Mouse (Mus musculus) midbrain, embryonic 14.5 days (tissue): ENCODE data around the gene Sumo2. TPM values are rescaled to one million over a fixed set of nuclear protein-coding genes. Genes with fewer than 3 reads are reported as not detected.
A peak's percentile ranks its signal among the peaks of the same experiment; 100 is the strongest.

ENCODE experiments used
- ATAC-seq: fragments of 200-750 bp; cut with Nextera tagmentation; 2 replicates; pipeline ENCODE4 v1.8.0; 2017; ENCODE audit warnings: moderate number of reproducible peaks, moderate library complexity; ENCODE audit not compliant: low FRiP score, low TSS enrichment
- DNase-seq: peaks from one replicate; pipeline ENCODE4 v3.0.0-alpha.2; 2015
- H3K27ac ChIP-seq: fragments of 300-500 bp; sonication (generic); replicated peaks from 2 replicates; pipeline ENCODE4 v1.5.1; 2014; ENCODE audit warnings: mild to moderate bottlenecking, low read depth, low read length, moderate library complexity
- H3K27me3 ChIP-seq: fragments of 300-500 bp; sonication (generic); 2 replicates; pipeline ENCODE4 v1.6.1; 2014; ENCODE audit warnings: low read length, control low read depth, mixed read lengths; ENCODE audit not compliant: control insufficient read depth, insufficient read depth
- H3K36me3 ChIP-seq: fragments of 300-500 bp; sonication (generic); 2 replicates; pipeline ENCODE4 v1.6.1; 2014; ENCODE audit warnings: low read length, control low read depth; ENCODE audit not compliant: control insufficient read depth, insufficient read depth
- H3K4me1 ChIP-seq: fragments of 300-500 bp; sonication (generic); 2 replicates; pipeline ENCODE4 v1.6.1; 2014; ENCODE audit warnings: mild to moderate bottlenecking, antibody characterized with exemption, low read length, control low read depth; ENCODE audit not compliant: control insufficient read depth, insufficient read depth
- H3K4me2 ChIP-seq: fragments of 300-500 bp; sonication (generic); 2 replicates; pipeline ENCODE4 v1.6.1; 2014; ENCODE audit warnings: mild to moderate bottlenecking, low read length, moderate library complexity
- H3K4me3 ChIP-seq: fragments of 300-500 bp; sonication (generic); replicated peaks from 2 replicates; pipeline ENCODE4 v1.5.1; 2014; ENCODE audit warnings: low read depth, low read length
- H3K9ac ChIP-seq: fragments of 300-500 bp; sonication (generic); replicated peaks from 2 replicates; pipeline ENCODE4 v1.6.1; 2014; ENCODE audit warnings: mild to moderate bottlenecking, low read length, moderate library complexity
- H3K9me3 ChIP-seq: fragments of 300-500 bp; sonication (generic); 2 replicates; pipeline ENCODE4 v1.6.1; 2016; ENCODE audit warnings: low read length, control low read depth, mixed read lengths; ENCODE audit not compliant: control insufficient read depth
- WGBS: fragments of 180-500 bp; shearing (Covaris S2); extraction: QIAGEN DNeasy Blood & Tissue Kit; methylation state at CpG from one replicate; pipeline ENCODE4 v1.1.7; 2014; 5-methylcytosine and 5-hydroxymethylcytosine counted together
- polyA plus RNA-seq: library from polyadenylated mRNA; unstranded; fragments of >200 nt; fragmentation: Nextera tagmentation; extraction: Ambion mirVana; gene quantifications from 2 replicates; pipeline ENCODE4 v1.2.1, GENCODE M21; 2014

The Sumo2 gene
- polyA plus RNA-seq, 1 experiment from 2014 or later: 1,259 TPM

DNA sequence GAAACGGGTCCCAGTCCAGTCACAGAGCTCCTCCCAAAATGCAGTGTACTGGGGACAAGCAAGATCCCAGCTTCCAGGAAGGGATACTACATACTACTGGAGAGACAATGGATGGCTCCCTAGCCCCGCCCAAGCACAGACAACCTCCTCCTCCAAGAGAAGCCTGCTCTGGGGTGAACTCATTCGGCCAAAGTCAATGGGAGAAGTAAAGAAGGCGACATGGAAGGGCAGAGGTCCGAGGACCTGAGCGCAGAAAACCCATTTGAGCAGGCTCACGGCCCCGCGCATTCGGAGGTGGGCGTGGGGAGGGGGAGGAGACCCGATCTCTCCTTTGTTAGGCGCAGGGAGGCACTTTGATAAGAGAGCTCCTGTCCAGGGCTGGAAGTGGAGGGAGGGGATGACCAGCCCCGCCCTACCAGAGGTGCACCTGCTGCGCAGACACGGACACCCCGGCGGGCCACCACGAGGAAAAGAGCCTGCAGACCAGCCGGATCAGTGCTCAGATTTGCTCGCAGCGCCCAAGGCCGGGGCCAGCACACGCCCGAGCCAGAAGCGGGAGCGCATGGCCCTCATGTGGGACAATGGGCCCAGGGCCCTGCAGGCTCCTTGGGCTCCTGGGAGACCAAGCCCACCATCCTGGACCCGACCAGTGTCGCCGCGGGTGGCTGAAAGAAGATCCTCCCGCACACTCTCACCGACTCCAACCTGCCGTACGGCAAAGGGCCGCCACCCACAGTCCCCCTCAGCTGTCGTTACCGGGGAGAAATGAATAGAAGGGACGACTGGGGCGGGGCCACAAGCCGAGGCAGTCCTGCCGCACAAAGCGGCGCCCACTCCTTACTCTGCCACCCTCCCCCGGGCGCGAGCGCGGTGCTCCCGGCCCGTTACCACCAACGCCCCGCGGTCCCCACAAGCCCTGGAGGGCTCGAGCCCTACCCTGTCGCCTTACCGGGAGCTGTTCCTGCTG is 22.5 kb downstream of the Sumo2 start:
- Histone ChIP-seq H3K9ac (peak overlapping the region; percentile 93), H3K4me3 (peak overlapping the region; percentile 72), H3K27ac (peak overlapping the region; percentile 78), H3K36me3 (0 out of 2 replicates have a peak, but pooled peaks cover 3% of the 10 kb centered on the region), H3K27me3 (no peaks in the 10 kb centered on the region), H3K9me3 (no peaks in the 10 kb centered on the region), H3K4me2 (peak overlapping the region; percentile 79), H3K4me1 (peaks cover 25% of the 10 kb centered on the region)
- under 1% methylated on average over 57 of the region's 57 CpGs for WGBS
- DNase-seq (peak; percentile 76), ATAC-seq (peak; percentile 68)

GRCm38 (mm10) chr11:115512407-115513183 is 23.5 kb downstream of the Sumo2 start:
- ATAC-seq: no peak
- H3K27me3 ChIP-seq: no peaks in the 10 kb centered on the region
- DNase-seq: peak; percentile 51
- H3K9me3 ChIP-seq: no peaks in the 10 kb centered on the region
- WGBS: 6% methylated on average over 8 of the region's 8 CpGs
- peaks cover 34% of the 10 kb centered on the region for H3K4me1 ChIP-seq
- peak overlapping the region; percentile 72 for H3K4me3 ChIP-seq
- peak overlapping the region; percentile 79 for H3K4me2 ChIP-seq
- H3K9ac ChIP-seq: peak overlapping the region; percentile 93
- peak overlapping the region; percentile 78 for H3K27ac ChIP-seq
- 0 out of 2 replicates have a peak, but pooled peaks cover 3% of the 10 kb centered on the region for H3K36me3 ChIP-seq

DNA sequence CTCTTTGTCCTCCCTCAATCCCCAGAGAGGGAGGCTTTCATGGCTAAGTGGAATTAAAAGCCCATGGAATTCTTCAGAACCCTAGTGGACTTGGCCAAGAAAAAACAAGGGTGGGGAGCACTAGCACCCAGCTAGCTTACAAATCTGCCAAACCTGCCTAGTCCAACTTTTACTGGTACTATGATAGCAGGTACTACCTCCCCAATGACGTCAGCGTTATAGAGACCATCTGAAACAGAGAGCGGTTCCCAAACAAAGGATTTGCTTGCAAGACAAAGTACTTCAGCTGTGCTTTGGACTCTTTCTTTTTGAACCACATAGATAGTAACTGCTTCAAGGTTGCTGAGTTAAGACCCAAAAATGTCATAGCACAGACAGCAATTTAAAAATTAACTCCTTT is 24.1 kb downstream of the Sumo2 start:
- Histone ChIP-seq H3K4me3 (peak overlapping the region; percentile 72), H3K9me3 (no peaks in the 10 kb centered on the region), H3K4me1 (peaks cover 40% of the 10 kb centered on the region), H3K27me3 (no peaks in the 10 kb centered on the region), H3K27ac (peak overlapping the region; percentile 78), H3K4me2 (peak overlapping the region; percentile 79), H3K9ac (peak overlapping the region; percentile 93), H3K36me3 (0 out of 2 replicates have a peak, but pooled peaks cover 3% of the 10 kb centered on the region)
- DNase-seq: peak; percentile 78
- 10% methylated on average over 3 of the region's 3 CpGs for WGBS
- no peak for ATAC-seq

DNA sequence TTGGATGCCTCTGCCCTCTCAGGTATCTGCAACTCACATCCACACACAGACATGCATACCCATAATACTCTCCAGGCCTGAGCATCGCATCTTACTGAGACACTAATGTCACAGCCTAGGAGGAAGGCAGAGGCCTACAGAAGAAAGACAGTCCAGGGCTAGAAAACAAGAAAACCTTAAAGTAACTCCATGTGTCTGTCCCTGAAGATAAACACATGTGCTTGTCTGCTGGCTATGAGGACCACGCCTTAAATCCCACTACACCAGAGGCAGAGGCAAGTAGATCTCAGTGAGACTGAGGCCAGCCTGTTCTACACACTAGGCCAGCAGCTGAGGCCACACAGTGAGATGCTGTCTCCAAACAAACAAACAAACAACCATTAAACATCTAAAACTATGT is 25.0 kb downstream of the Sumo2 start:
- Histone ChIP-seq H3K4me2 (peak overlapping the region; percentile 79), H3K4me3 (peak overlapping the region; percentile 72), H3K27me3 (no peaks in the 10 kb centered on the region), H3K4me1 (peaks cover 46% of the 10 kb centered on the region), H3K9ac (peak overlapping the region; percentile 93), H3K27ac (no peak overlapping the region), H3K36me3 (0 out of 2 replicates have a peak, but pooled peaks cover 7% of the 10 kb centered on the region), H3K9me3 (no peaks in the 10 kb centered on the region)
- DNase-seq: no peak
- WGBS: 52% methylated on average over 2 of the region's 2 CpGs
- no peak for ATAC-seq

DNA sequence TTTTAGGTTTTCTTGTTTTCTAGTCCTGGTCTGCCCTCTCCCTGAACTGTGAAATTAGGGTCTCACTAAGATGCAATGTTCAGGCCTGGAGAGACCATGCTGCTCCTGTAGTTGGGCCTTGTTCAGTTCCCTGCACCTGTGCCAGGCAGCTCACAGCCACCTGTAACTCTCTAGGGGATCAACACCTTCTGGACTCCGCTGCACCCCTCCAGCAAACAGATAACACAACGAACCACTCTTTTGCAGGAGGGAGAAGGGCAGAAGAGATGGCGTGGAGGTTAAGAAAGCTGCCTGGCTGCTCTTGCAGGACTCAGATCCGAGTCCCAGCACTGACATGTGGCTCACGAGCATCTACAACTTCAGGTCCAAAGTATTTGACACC is 25.6 kb downstream of the Sumo2 start:
- peaks cover 47% of the 10 kb centered on the region for H3K4me1 ChIP-seq
- H3K27ac ChIP-seq: no peak overlapping the region
- no peak for ATAC-seq

DNA sequence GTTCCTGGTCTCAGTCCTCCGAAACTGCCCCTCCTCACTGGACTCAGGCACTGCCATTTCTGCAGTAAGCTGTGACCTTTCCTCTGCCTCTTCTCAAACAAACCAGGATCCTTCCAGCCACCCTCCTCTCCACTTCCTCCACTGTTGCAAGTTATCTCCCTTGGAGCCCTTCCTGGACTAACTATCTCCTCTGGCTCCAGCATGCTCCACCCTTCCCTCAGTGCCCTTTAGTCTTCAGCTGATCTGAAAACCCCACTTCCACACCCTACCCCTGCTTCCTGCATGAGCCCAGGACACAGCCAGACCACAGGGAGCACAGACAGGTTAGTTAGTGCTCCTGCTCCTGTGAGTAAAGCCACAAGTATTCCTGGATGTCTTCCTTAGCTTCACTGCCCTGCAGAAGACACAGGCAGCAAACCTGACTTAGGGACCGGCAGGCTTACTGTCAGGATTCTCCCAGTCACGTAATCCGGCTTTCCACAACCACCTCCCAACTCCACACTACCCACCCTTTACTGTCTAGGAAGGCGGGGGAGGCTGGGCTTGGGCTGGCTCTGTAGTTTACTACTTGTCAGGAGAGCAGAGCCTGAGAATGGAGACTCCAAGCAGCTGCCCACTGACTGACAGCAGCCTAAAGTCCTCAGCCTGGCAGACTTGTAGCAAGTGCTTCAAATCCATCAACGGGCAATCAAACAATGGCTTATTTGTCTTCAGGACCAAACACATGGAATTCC is 26.1 kb downstream of the Sumo2 start:
- DNase-seq (peak; percentile 44), ATAC-seq (no peak)
- Histone ChIP-seq H3K4me2 (peak overlapping the region; percentile 79), H3K4me1 (peaks cover 47% of the 10 kb centered on the region), H3K9me3 (no peaks in the 10 kb centered on the region), H3K4me3 (peak overlapping the region; percentile 72), H3K27ac (0 out of 2 replicates have a peak overlapping the region, but pooled peaks have one; percentile 32), H3K9ac (peak overlapping the region; percentile 37; the same call in 1 of the 2 replicates), H3K27me3 (no peaks in the 10 kb centered on the region), H3K36me3 (0 out of 2 replicates have a peak, but pooled peaks cover 10% of the 10 kb centered on the region)
- 33% methylated on average over 6 of the region's 6 CpGs for WGBS

More for the DNA sequence above, 25.6 kb downstream of the Sumo2 start:
- Histone ChIP-seq H3K27me3 (no peaks in the 10 kb centered on the region), H3K4me2 (peak overlapping the region; percentile 79), H3K9me3 (no peaks in the 10 kb centered on the region), H3K36me3 (0 out of 2 replicates have a peak, but pooled peaks cover 7% of the 10 kb centered on the region), H3K4me3 (peak overlapping the region; percentile 72), H3K9ac (peak overlapping the region; percentile 37)
- DNase-seq: no peak
- WGBS: 46% methylated on average over 5 of the region's 5 CpGs

DNA sequence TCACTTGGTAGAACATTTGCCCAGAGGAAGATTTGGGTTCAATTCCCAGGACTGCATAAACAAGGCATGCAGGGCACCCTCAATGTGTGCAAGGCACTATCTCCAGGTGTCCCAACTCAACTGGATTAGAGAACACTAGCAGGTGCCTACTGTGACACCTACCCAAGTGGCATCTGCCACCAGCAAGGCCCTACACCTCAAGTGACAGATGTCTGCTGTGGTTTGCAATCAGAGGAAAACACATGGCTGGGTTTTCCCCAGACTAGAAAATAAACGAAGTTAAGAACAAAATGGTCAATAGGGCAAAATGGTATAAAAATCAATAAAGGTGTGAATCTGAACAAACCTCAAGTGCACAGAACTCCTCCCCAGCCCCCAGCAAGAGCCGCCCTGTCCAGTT is 28.0 kb downstream of the Sumo2 start:
- ATAC-seq (no peak), DNase-seq (no peak)
- 89% methylated on average over 2 of the region's 2 CpGs for WGBS
- Histone ChIP-seq H3K9ac (no peak overlapping the region), H3K4me3 (no peak overlapping the region), H3K4me1 (peaks cover 47% of the 10 kb centered on the region), H3K36me3 (peaks cover 22% of the 10 kb centered on the region), H3K27me3 (no peaks in the 10 kb centered on the region), H3K9me3 (no peaks in the 10 kb centered on the region), H3K27ac (no peak overlapping the region), H3K4me2 (no peak overlapping the region)

DNA sequence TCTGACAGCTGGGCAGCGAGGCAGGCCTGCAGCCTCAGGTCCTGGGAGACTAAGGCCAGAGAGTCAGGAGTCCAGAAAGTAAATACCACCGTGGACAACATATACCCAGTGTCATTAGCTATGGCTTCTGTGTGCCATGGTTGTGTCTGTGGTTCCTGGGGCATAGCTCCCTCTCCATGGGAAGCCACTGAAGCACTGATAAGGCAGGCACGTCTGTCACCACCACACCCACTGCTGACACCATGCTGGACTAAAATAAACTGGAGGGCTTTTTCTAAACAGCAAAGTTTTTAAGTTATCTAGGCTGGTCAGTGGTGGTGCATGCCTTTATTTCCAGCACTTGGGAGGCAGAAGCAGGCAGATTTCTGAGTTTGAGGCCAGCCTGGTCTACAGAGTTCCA is 29.5 kb downstream of the Sumo2 start:
- DNase-seq (no peak), ATAC-seq (no peak)
- no peak overlapping the region for H3K4me2 ChIP-seq
- WGBS: 68% methylated on average over 3 of the region's 3 CpGs
- H3K27ac ChIP-seq: no peak overlapping the region
- peaks cover 47% of the 10 kb centered on the region for H3K4me1 ChIP-seq
- peaks cover 36% of the 10 kb centered on the region for H3K36me3 ChIP-seq
- H3K27me3 ChIP-seq: no peaks in the 10 kb centered on the region
- no peak overlapping the region for H3K4me3 ChIP-seq
- no peak overlapping the region for H3K9ac ChIP-seq
- no peaks in the 10 kb centered on the region for H3K9me3 ChIP-seq
